Mouse (Mus musculus) midbrain, embryonic 13.5 days (tissue): ENCODE data around the gene Dock2. TPM values are rescaled to one million over a fixed set of nuclear protein-coding genes. Genes with fewer than 3 reads are reported as not detected.

Source experiments
- ATAC-seq: fragments of 200-750 bp; cut with Nextera tagmentation; 2 replicates; pipeline ENCODE4 v1.8.0; 2017; ENCODE audit warnings: mild to moderate bottlenecking, moderate TSS enrichment, moderate library complexity
- H3K27ac ChIP-seq: fragments of 300-500 bp; sonication (generic); 2 replicates; pipeline ENCODE4 v1.5.1; 2015; ENCODE audit warnings: inconsistent platforms, mild to moderate bottlenecking, moderate library complexity
- H3K27me3 ChIP-seq: fragments of 300-500 bp; sonication (generic); 2 replicates; pipeline ENCODE4 v1.6.1; 2015; ENCODE audit warnings: mild to moderate bottlenecking, inconsistent platforms
- H3K36me3 ChIP-seq: fragments of 300-500 bp; sonication (generic); 2 replicates; pipeline ENCODE4 v1.6.1; 2015; ENCODE audit warnings: mild to moderate bottlenecking, inconsistent platforms
- H3K4me1 ChIP-seq: fragments of 300-500 bp; sonication (generic); replicated peaks from 2 replicates; pipeline ENCODE4 v1.6.1; 2015; ENCODE audit warnings: inconsistent platforms
- H3K4me2 ChIP-seq: fragments of 300-500 bp; sonication (generic); replicated peaks from 2 replicates; pipeline ENCODE4 v1.6.1; 2015; ENCODE audit warnings: moderate library complexity, mild to moderate bottlenecking, inconsistent platforms
- H3K4me3 ChIP-seq: fragments of 300-500 bp; sonication (generic); replicated peaks from 2 replicates; pipeline ENCODE4 v1.5.1; 2015; ENCODE audit warnings: mild to moderate bottlenecking, inconsistent platforms
- H3K9ac ChIP-seq: fragments of 300-500 bp; sonication (generic); replicated peaks from 2 replicates; pipeline ENCODE4 v1.6.1; 2015; ENCODE audit warnings: mild to moderate bottlenecking, inconsistent platforms
- H3K9me3 ChIP-seq: fragments of 300-500 bp; sonication (generic); 2 replicates; pipeline ENCODE4 v1.6.1; 2016; ENCODE audit warnings: mild to moderate bottlenecking, inconsistent platforms
- WGBS: fragments of 180-500 bp; shearing (Covaris S2); methylation state at CpG from one replicate; pipeline ENCODE4 v1.1.7; 2015; 5-methylcytosine and 5-hydroxymethylcytosine counted together
- polyA plus RNA-seq: library from polyadenylated mRNA; unstranded; fragments of >200 nt; fragmentation: Nextera tagmentation; extraction: Ambion mirVana; gene quantifications from 2 replicates; pipeline ENCODE4 v1.2.1, GENCODE M21; 2015

Gene Dock2
- polyA plus RNA-seq, 1 experiment from 2014 or later, result 0.63 TPM

GRCm38 (mm10) chr11:34467056-34467455 lies 316.6 kb downstream of the Dock2 start:
- peaks cover 4% of the 10 kb centered on the region; the same call in 1 of the 2 replicates for H3K4me1 ChIP-seq
- H3K27ac ChIP-seq, result no peak overlapping the region
- no peak overlapping the region for H3K4me3 ChIP-seq
- H3K4me2 ChIP-seq, result no peak overlapping the region
- H3K9ac ChIP-seq, result no peak overlapping the region
- no peaks in the 10 kb centered on the region for H3K9me3 ChIP-seq
- H3K36me3 ChIP-seq, result no peaks in the 10 kb centered on the region
- no peaks in the 10 kb centered on the region for H3K27me3 ChIP-seq
- WGBS, result 54% methylated on average over 1 of the region's 1 CpGs
- ATAC-seq, result no peak

GRCm38 (mm10) chr11:34449944-34450343 lies 333.7 kb downstream of the Dock2 start:
- no peaks in the 10 kb centered on the region for H3K9me3 ChIP-seq
- H3K27me3 ChIP-seq, result no peaks in the 10 kb centered on the region
- ATAC-seq, result no peak
- no peak overlapping the region for H3K4me3 ChIP-seq
- WGBS, result 83% methylated on average over 4 of the region's 4 CpGs
- H3K4me2 ChIP-seq, result no peak overlapping the region
- no peaks in the 10 kb centered on the region for H3K4me1 ChIP-seq
- no peaks in the 10 kb centered on the region for H3K36me3 ChIP-seq
- no peak overlapping the region for H3K9ac ChIP-seq
- H3K27ac ChIP-seq, result no peak overlapping the region; the same call in 1 of the 2 replicates

GRCm38 (mm10) chr11:34447891-34448290 lies 335.8 kb downstream of the Dock2 start:
- 46% methylated on average over 4 of the region's 4 CpGs for WGBS
- H3K27me3 ChIP-seq, result no peaks in the 10 kb centered on the region
- no peak overlapping the region for H3K4me3 ChIP-seq
- ATAC-seq, result no peak
- H3K9me3 ChIP-seq, result no peaks in the 10 kb centered on the region
- H3K27ac ChIP-seq, result no peak overlapping the region
- no peak overlapping the region for H3K9ac ChIP-seq
- no peaks in the 10 kb centered on the region for H3K4me1 ChIP-seq
- H3K36me3 ChIP-seq, result no peaks in the 10 kb centered on the region
- H3K4me2 ChIP-seq, result no peak overlapping the region

GRCm38 (mm10) chr11:34438429-34438828 lies 345.3 kb downstream of the Dock2 start:
- no peak overlapping the region for H3K9ac ChIP-seq
- H3K4me1 ChIP-seq, result no peaks in the 10 kb centered on the region
- no peak overlapping the region for H3K27ac ChIP-seq
- H3K27me3 ChIP-seq, result no peaks in the 10 kb centered on the region
- no peak overlapping the region for H3K4me2 ChIP-seq
- 74% methylated on average over 2 of the region's 2 CpGs for WGBS
- H3K36me3 ChIP-seq, result no peaks in the 10 kb centered on the region
- H3K9me3 ChIP-seq, result no peaks in the 10 kb centered on the region
- H3K4me3 ChIP-seq, result no peak overlapping the region
- no peak for ATAC-seq

- no peak overlapping the region for H3K27ac ChIP-seq
- H3K9me3 ChIP-seq, result no peaks in the 10 kb centered on the region
- 67% methylated on average over 1 of the region's 1 CpGs for WGBS
- no peaks in the 10 kb centered on the region for H3K27me3 ChIP-seq
- H3K9ac ChIP-seq, result no peak overlapping the region
- H3K4me3 ChIP-seq, result no peak overlapping the region
- no peaks in the 10 kb centered on the region for H3K36me3 ChIP-seq
- no peak overlapping the region for H3K4me2 ChIP-seq
- ATAC-seq, result no peak
- no peaks in the 10 kb centered on the region for H3K4me1 ChIP-seq
These were observed 346.2 kb downstream of the Dock2 start for GRCm38 (mm10) chr11:34437446-34437845.

- Histone ChIP-seq H3K9ac (no peak overlapping the region), H3K27me3 (no peaks in the 10 kb centered on the region), H3K9me3 (peaks cover 4% of the 10 kb centered on the region), H3K27ac (no peak overlapping the region), H3K4me2 (no peak overlapping the region), H3K4me3 (no peak overlapping the region), H3K36me3 (no peaks in the 10 kb centered on the region), H3K4me1 (no peaks in the 10 kb centered on the region)
- WGBS, result 95% methylated on average over 2 of the region's 2 CpGs
- no peak for ATAC-seq
These were observed 351.7 kb downstream of the Dock2 start for GRCm38 (mm10) chr11:34431978-34432377.

GRCm38 (mm10) chr11:34431371-34431770 lies 352.3 kb downstream of the Dock2 start:
- no peaks in the 10 kb centered on the region for H3K4me1 ChIP-seq
- no peaks in the 10 kb centered on the region for H3K36me3 ChIP-seq
- H3K27ac ChIP-seq, result no peak overlapping the region
- ATAC-seq, result no peak
- no peak overlapping the region for H3K4me3 ChIP-seq
- no peak overlapping the region for H3K4me2 ChIP-seq
- peaks cover 4% of the 10 kb centered on the region for H3K9me3 ChIP-seq
- WGBS, result 79% methylated on average over 5 of the region's 5 CpGs
- no peak overlapping the region for H3K9ac ChIP-seq
- H3K27me3 ChIP-seq, result no peaks in the 10 kb centered on the region

- ATAC-seq, result no peak
- no peaks in the 10 kb centered on the region for H3K36me3 ChIP-seq
- H3K27me3 ChIP-seq, result no peaks in the 10 kb centered on the region
- no peak overlapping the region for H3K9ac ChIP-seq
- H3K4me3 ChIP-seq, result no peak overlapping the region
- 82% methylated on average over 4 of the region's 4 CpGs for WGBS
- H3K9me3 ChIP-seq, result peaks cover 4% of the 10 kb centered on the region
- H3K4me2 ChIP-seq, result no peak overlapping the region
- no peak overlapping the region for H3K27ac ChIP-seq
- H3K4me1 ChIP-seq, result no peaks in the 10 kb centered on the region
These were observed 352.8 kb downstream of the Dock2 start for GRCm38 (mm10) chr11:34430940-34431339.

- WGBS, result 93% methylated on average over 5 of the region's 5 CpGs
These were observed 356.5 kb downstream of the Dock2 start for GRCm38 (mm10) chr11:34427212-34427611.

GRCm38 (mm10) chr11:34424546-34424945 lies 359.1 kb downstream of the Dock2 start:
- Histone ChIP-seq H3K4me1 (no peaks in the 10 kb centered on the region), H3K9ac (no peak overlapping the region), H3K27ac (no peak overlapping the region), H3K9me3 (peaks cover 4% of the 10 kb centered on the region), H3K4me2 (no peak overlapping the region), H3K27me3 (no peaks in the 10 kb centered on the region), H3K4me3 (no peak overlapping the region), H3K36me3 (no peaks in the 10 kb centered on the region)
- no peak for ATAC-seq
- 80% methylated on average over 1 of the region's 1 CpGs for WGBS

More at GRCm38 (mm10) chr11:34427212-34427611, 356.5 kb downstream of the Dock2 start:
- ATAC-seq, result no peak
- H3K9me3 ChIP-seq, result peaks cover 4% of the 10 kb centered on the region
- no peaks in the 10 kb centered on the region for H3K4me1 ChIP-seq
- H3K36me3 ChIP-seq, result no peaks in the 10 kb centered on the region
- no peak overlapping the region for H3K4me3 ChIP-seq
- no peak overlapping the region for H3K27ac ChIP-seq
- no peak overlapping the region for H3K4me2 ChIP-seq
- H3K9ac ChIP-seq, result no peak overlapping the region
- H3K27me3 ChIP-seq, result no peaks in the 10 kb centered on the region

GRCm38 (mm10) chr11:34421061-34421460 lies 362.6 kb downstream of the Dock2 start:
- Histone ChIP-seq H3K9me3 (no peaks in the 10 kb centered on the region), H3K36me3 (no peaks in the 10 kb centered on the region), H3K4me1 (peaks cover 14% of the 10 kb centered on the region), H3K9ac (no peak overlapping the region), H3K27ac (no peak overlapping the region), H3K4me2 (no peak overlapping the region), H3K4me3 (no peak overlapping the region), H3K27me3 (no peaks in the 10 kb centered on the region)
- WGBS, result 73% methylated on average over 6 of the region's 6 CpGs
- no peak for ATAC-seq

GRCm38 (mm10) chr11:34416619-34416979 lies 367.1 kb downstream of the Dock2 start:
- 0 out of 2 replicates have a peak overlapping the region, but pooled peaks have one; percentile 22 for H3K27ac ChIP-seq
- no peaks in the 10 kb centered on the region for H3K36me3 ChIP-seq
- H3K27me3 ChIP-seq, result no peaks in the 10 kb centered on the region
- ATAC-seq, result peak; percentile 38; the same call in 1 of the 2 replicates
- H3K4me2 ChIP-seq, result no peak overlapping the region
- H3K9ac ChIP-seq, result no peak overlapping the region
- H3K9me3 ChIP-seq, result 0 out of 2 replicates have a peak, but pooled peaks cover 2% of the 10 kb centered on the region
- H3K4me1 ChIP-seq, result peaks cover 21% of the 10 kb centered on the region
- no peak overlapping the region for H3K4me3 ChIP-seq
- 57% methylated on average over 3 of the region's 3 CpGs for WGBS
